7 mouse cellular contexts compared by ENCODE assay signal in the genomic region with DNA sequence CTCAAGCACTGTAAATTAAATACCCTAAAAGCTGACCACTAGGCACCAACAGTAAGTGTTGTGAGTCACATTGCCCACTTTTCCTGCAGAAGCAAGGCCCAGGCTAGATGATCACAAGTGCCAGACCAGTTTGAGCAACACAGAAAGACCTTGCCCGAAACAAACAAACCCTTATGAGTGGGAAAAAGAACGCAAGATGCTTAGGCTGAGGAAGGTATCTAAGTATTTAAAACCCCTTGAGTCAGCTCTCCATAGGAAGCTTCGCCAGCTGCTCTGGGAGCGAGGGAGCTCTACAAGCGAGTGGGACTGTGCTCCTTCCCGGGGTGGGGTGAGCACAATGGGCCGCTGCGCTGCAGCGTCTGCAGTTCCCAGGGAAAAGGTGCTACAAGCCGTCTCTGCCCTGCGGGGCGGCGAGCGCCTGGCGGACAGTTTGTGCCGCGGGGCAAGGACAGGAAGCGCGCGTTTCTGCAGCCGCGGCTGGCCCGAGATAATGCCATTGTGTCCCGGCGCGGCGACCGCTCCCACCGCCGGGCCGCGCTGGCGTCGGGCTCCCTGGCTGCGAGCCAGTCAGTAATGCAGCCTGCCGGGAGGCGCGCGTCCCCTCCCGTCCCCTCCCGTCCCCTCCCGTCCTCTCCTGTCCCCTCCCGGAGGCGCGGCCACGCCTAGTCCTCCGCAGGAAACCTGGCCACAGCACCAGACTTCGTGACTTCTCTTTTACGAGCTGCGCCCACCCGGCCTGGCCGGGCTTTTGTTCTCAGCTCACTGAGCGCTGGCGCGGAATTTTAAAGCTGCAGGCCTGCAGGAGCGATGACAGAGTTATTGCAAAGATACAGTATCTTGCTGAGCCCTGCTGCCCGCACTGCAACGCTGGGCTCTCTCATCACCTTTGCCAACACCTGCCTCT.
DNase-seq lines count a peak whose midpoint lies in the region.

No protein-coding gene starts in this region.

- DNase-seq in adrenal gland, postnatal 4 days (ENCODE audit: low spot score in 2 of 2) = peak; percentile 11 to 34
- DNase-seq in embryo, embryonic 9.5 days (ENCODE audit: extremely low spot score) = peak; percentile 81
- peak; percentile 99 for DNase-seq in heart, adult 11 months
- peak; percentile 63 for DNase-seq in kidney, adult 11 months
- DNase-seq in left cerebral cortex, postnatal 4 days = peak; percentile 81
- DNase-seq in midbrain, embryonic 10.5 days (ENCODE audit: low spot score) = peak; percentile 85
- DNase-seq in spleen, postnatal 4 days (ENCODE audit: low spot score in 2 of 2) = peak; percentile 37 to 66

- H3K27ac ChIP-seq in midbrain, embryonic 10.5 days (replicated peaks) = peak overlapping the region; percentile 96

- H3K4me1 ChIP-seq in midbrain, embryonic 10.5 days = peaks cover 18% of the 10 kb centered on the region

- H3K36me3 ChIP-seq in midbrain, embryonic 10.5 days = no peaks in the 10 kb centered on the region

- H3K9me3 ChIP-seq in midbrain, embryonic 10.5 days (replicated peaks) = 0 out of 2 replicates have a peak, but pooled peaks cover 7% of the 10 kb centered on the region

- intact Hi-C loops in left cerebral cortex, postnatal 4 days (cut with DNase I) = no loop called here

- H3K4me3 ChIP-seq in midbrain, embryonic 10.5 days = peak overlapping the region; percentile 71

- WGBS in midbrain, embryonic 10.5 days = under 1% methylated on average over 58 of the region's 58 CpGs

- peaks cover 5% of the 10 kb centered on the region; the same call in 1 of the 2 replicates for H3K27me3 ChIP-seq in midbrain, embryonic 10.5 days (ENCODE audit: low read depth, poor library complexity, severe bottlenecking)

Comparison
In these comparisons a context has a peak if more than half of its experiments do, and no peak if none do; other contexts are left out.
1. Peak in every context shown above with its lines: DNase-seq, H3K4me3 ChIP-seq and H3K27ac ChIP-seq.
2. DNase-seq: peak in every context shown above with its lines; median percentile 99 in heart, adult 11 months; 85 in midbrain, embryonic 10.5 days; 81 in embryo, embryonic 9.5 days; 81 in left cerebral cortex, postnatal 4 days; 63 in kidney, adult 11 months; 52 in spleen, postnatal 4 days; 22 in adrenal gland, postnatal 4 days.